Mouse (Mus musculus) ES-Bruce4 (cell line): ENCODE data around the gene Ptpn21.

ENCODE experiments used
- CTCF ChIP-seq: IDR thresholded peaks from one replicate; pipeline ENCODE4 v1.8.1; 2011; ENCODE audit warnings: low read depth, low read length
- POLR2A ChIP-seq: IDR thresholded peaks from one replicate; pipeline ENCODE4 v1.8.1; 2011; ENCODE audit warnings: low read length; ENCODE audit not compliant: insufficient read depth

- TF ChIP-seq CTCF (no peak), POLR2A (no peak)
Observed at GRCm38 (mm10) chr12:98734880-98735801, 2.1 kb downstream of the Ptpn21 start.
